Mouse (Mus musculus) spleen, adult 12 weeks (tissue): ENCODE measurements around the gene Lpcat1.

Source experiments
- DNase-seq: peaks from one replicate; pipeline ENCODE4 v3.0.0; 2022; ENCODE audit warnings: low spot score

Gene Lpcat1

DNA sequence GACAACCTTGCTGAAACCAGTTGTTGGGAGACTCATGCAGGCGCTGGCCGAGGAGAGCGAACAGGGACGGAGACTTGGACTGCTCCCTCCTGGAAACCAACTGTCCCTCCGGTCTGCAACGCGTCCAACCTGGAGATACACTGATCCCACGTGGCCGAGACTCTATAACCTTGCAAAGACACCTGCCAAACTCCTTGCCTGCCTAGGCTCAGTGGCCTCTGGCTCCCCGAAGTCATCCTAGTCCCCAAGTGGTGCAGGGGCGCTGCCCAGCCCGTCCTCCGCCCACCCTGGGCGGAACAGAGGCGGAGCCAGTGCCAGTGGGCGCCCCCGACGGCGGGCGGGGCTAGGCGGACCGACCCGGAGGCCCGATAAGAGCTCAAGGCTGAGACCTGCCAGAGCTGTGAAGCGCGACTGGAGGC, 69.4 kb downstream of the Lpcat1 start, which contains the start of gene Slc6a3:
Slc6a3 (plus strand) TSS at position 345 of the 419 bp plus-strand sequence.
- peak; percentile 54 for DNase-seq

DNA sequence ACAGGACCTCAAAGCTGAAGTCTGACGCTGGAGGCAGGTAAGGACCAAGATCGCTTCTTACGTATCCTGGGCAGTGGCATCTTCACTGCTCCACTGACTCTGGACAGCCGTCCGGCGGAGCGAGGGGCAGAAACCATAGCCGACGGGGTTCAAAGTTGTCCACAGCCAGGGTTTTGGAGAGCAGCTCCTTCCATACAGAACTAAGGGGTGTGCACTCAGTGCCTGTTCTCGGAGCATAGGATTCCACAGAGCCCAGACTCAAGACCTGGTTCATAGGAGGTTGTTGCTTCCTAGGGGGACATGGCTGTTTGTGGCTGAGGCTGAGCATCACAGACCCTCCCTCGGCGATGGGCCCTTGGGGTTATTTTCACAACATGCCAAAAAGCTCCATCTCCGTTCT, 69.8 kb downstream of the Lpcat1 start:
- DNase-seq = no peak

GRCm38 (mm10) chr13:73564201-73564600, 97.2 kb downstream of the Lpcat1 start:
- no peak for DNase-seq
